Mouse (Mus musculus): ENCODE results near the gene Gcnt3.
A peak's percentile ranks its signal among the peaks of the same experiment; 100 is the strongest.

Gene Gcnt3

DNA sequence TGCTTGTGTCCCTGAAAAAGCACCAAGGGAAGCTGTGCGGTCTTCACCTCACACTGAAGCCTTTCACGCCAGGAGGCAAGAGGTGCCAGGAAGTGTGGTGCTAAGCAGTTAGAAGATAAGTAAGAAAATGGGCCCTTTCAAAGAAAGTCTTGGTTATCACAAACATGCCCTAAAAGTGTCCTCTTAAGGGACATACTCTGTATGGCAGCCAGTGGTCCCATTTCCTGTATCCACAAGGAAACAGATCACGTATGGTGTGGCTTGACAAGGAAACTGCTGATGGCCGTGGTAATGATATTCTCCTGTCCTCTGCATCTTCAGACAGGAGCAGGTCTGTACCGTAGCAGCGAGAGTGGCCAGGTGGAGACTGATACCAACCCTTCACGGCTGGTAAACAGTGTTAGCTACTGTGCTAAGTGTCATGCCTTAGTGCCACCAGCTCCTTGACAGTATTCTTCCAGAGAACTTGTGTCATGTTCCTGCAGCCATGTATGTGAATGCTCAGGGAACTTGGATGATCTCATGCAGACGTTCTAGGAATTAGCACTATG lies 28.1 kb downstream of the Gcnt3 start:
- no peak for ATAC-seq (ENCODE audit: insufficient number of reproducible peaks, low FRiP score, low TSS enrichment)

DNA sequence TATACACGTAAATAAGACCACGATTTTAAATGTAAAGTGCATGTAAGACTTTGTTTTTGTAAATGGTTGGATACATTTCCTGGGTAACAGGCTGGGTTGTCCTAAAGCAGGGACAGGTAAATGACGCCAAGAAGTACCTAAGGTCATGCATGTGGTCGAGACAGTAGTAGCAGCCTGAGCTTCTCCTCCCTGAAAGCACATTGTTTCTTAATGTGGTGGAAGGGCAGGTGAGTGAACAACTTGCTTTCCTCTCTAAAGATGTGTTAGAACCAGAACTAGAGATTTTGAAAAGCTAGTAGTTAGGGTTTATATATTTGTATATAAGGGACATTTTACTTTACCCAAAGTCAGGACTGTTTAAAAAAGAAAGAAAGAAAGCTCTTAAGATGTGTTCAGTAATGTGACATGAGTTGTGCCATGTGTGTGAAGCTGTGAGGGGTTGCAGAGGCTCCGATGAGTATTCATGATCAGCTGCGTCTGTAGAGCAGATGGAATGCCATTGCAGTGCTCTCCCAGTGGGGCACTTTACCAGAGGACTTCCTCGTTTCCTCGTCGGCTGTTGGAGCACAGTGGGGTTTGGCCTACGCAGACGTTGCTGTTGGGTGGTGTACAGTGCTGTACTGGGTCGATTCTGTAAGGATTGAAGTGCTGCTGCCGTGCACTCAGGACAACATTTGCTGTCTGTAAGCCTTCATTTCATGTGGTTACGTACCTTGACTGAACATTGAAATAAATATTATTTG lies 30.2 kb downstream of the Gcnt3 start:
- no peak for ATAC-seq (ENCODE audit: insufficient number of reproducible peaks, low FRiP score, low TSS enrichment)

DNA sequence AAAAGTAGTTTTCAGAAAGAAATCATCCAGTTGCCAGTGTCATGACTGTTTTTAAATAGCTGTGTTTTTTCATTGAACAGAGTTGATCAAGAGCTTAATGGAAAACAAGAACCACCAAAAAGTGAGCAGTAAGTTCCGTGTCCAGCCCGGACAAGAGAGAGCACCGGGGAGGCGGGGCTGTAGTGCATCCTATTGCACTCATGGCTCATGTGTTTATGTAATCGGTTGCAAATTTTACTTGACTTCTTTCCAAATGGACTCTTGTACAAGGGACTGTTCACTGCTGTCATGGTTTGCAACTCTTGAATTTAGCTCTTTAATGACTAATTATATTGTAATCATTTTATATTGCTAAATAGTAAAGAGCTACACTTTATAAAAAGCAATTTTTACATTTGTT lies 30.9 kb downstream of the Gcnt3 start:
- no peak for ATAC-seq (ENCODE audit: insufficient number of reproducible peaks, low FRiP score, low TSS enrichment)

DNA sequence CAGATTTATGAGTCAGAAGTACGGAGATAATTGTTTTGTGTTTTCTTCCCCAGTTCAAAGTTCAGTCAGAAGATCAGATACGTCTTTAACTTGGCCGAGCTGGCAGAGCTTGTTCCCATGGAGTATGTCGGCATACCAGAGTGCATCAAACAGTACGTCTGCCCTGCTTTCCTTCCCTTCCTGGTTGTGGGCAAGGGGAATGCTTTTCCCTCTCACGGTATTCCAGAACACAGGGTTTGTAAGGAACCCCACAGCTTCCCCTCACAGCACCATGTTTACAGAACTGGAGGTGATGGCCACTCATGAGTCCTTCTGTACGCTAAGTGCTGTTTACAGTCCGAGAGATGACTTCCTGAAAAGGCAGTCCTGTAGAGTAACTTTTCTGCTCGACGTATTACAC lies 34.4 kb downstream of the Gcnt3 start:
- ATAC-seq (ENCODE audit: insufficient number of reproducible peaks, low FRiP score, low TSS enrichment), result no peak

DNA sequence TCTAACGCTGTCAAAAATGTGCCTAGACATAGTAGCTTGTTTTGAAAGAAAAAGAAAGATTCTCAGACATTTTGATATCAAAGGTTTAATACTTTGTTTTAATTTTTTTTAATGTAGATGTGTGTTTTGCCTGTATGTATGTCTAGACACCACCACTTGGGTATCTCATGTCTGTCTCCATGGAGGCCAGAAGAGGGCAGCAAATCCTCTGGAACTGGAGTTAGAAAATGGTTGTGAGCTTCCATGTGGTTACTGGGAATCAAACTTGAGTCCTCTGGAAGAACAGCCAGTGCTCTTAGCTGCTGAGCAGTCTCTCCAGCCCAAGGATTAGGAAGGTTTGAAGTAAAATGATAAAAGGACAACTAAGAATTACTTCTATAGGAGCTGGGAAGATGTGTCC lies 38.6 kb downstream of the Gcnt3 start:
- ATAC-seq (ENCODE audit: insufficient number of reproducible peaks, low FRiP score, low TSS enrichment), result no peak

DNA sequence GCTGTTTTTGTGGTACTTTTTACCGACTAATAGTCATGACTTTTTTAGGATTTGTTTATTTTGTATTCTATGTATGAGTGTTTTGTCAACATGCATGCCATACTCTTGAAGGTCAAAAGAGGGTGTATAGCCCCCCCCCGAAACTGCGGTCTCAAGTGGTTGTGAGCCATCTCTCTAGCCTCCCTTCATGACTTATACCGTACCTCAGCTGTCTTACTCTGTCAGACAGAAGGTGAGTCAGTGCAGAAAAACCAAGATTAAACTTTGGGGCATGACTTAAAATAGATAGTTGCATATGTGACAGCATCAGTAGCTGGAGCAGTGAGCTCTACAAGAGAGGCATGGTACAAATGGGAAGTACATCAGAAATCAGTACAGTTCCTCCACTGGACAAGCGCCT lies 43.3 kb downstream of the Gcnt3 start:
- no peak for ATAC-seq (ENCODE audit: insufficient number of reproducible peaks, low FRiP score, low TSS enrichment)

DNA sequence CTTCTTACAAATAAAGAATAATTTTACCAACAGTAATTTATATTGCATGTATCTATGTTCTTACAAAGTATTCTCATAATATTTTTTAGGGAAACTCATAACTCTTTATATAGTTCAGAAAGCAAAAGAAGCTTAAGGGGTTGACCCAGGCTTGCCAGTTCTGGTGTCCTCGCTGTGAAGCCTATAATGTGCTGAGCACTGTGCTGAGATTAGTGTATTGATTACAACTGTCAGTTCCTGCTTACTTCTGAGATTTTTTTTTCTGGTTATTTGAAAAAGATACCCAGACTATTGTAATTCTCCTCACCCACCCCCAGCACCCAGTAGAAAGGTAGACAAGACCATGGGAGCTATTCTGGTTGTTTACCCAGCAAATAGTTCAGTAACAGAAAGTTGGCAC lies 44.4 kb downstream of the Gcnt3 start:
- no peak for ATAC-seq (ENCODE audit: insufficient number of reproducible peaks, low FRiP score, low TSS enrichment)

DNA sequence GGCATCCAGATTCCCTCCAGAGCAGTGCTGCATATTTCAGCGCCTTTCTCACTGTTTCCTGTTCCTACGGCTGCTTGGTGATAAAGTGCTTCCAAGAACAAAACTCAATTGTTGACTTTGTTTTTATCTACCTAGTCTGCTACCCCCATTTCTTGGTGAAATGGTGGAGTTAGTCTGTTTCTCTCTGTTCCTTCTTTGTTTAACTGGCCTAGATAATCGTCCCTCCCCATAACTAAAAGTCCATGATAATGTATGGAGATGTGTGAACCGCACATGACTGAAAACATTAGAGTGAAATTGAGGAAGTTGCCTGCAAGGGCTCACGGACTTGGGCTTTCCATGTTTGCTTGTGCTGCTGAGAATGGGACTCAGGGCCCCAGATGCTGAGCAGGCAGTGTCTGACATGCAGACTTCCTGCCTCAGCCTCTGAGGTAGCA lies 45.0 kb downstream of the Gcnt3 start:
- ATAC-seq (ENCODE audit: insufficient number of reproducible peaks, low FRiP score, low TSS enrichment), result no peak

DNA sequence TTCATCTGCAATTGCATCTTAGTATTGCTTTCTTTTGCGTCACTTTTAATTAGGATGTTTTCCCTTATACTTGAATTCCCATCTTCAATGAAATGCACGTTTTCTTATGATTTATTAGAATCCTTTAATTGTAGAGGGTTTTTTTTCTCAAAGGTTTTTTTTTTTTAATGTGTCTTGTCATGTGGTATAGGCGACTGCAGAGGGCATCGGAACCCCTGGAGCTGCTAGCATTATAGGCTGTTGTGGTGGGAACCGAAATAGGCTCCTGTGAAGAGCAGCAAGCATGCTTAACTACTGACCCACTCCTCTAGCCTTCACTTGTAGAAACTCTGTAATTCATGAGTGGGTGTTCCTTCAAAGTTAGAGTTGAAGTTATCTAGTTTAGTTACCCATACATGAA lies 47.5 kb downstream of the Gcnt3 start:
- no peak for ATAC-seq (ENCODE audit: insufficient number of reproducible peaks, low FRiP score, low TSS enrichment)

DNA sequence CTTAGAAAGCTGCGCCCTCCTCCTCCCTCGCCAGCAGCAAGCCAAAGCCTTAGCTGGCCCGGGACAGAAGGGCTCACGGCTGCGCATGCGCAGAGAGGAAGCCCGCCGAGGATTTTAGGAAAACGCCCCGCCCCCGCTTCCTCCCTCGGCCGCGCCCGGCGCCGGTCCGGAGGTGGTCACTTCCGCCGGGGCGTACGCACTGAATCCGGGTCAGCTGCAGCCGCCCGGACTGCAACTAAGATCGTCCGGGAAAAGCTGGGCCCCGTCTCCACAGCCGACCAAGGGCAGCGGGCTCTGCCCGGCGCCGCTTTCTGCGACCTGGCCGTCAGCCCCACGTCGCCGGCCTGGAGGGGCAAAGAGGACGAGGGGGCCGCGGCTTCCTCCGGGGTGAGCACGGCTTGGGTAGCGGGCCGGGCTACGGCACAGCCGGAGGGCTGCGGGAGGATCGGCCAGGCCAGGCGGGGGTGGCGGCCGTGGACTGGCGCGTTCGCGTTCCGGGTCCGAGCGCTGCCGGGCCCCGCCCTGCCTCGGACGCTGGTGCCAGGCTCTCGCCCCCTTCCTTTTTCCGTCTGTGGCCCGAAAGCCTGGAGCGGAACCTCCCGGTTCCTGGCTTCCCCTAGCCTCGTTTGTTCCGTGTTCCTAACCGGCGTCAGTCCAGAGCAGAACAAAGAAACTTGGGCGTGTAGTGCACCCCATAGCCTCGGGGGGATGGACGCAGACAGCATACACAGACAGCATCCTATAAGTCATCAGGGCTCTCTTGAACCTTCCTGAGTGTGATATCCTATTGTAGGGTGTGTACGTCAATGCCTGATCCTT lies 48.4 kb downstream of the Gcnt3 start, which contains the start of gene Bnip2:
TSS of gene Bnip2 (plus strand) at position 164 of the 819 bp plus-strand sequence.
- peak; percentile 95 for ATAC-seq (ENCODE audit: insufficient number of reproducible peaks, low FRiP score, low TSS enrichment)

DNA sequence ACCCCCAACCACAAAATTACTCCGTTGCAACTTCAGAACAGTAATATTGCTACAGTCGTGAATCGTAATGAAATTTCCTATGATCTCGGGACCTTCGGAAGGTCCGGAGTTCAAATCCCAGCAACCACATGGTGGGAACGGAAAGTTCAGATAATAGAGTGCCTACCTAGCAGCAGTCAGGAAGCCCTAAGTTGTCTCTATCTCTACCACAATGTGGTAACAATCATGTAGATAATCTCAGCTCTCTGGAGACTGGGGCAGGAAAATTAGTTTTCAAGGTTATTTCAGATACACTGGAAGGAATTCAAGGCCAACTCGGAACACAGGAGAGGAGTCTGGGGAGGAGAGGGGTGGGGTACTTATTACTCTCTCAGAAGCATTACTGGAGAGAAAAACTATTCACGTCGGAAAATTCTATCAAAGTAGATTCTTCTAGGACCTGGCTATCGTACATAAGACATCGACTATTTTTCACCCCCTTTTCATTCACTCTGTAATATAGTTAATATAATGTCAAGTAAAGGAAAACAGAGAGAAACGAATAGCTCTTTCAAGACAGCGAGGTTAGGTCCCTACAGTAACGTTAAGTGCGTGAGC lies 49.1 kb downstream of the Gcnt3 start:
- ATAC-seq (ENCODE audit: insufficient number of reproducible peaks, low FRiP score, low TSS enrichment), result 0 out of 2 replicates have a peak, but pooled peaks have one; percentile 7

DNA sequence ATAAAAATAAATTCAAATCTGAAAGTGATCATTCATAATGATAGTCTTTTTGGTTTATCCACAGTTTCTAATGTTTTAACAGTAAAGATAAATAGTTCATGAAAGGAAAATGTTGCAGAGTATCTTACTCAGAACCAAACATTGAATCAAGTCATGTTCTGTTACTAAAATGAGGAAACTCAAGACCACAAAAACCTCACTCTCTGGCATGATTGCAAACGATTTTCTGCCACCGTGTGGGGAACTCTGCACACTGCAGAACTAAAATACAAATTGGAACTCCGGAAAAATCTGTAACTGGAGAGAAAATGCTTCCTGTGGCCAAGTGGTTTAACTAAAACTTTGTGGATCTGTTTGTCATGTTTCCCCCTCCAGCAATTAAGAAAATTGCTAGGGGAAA lies 50.3 kb downstream of the Gcnt3 start:
- ATAC-seq (ENCODE audit: insufficient number of reproducible peaks, low FRiP score, low TSS enrichment), result no peak

DNA sequence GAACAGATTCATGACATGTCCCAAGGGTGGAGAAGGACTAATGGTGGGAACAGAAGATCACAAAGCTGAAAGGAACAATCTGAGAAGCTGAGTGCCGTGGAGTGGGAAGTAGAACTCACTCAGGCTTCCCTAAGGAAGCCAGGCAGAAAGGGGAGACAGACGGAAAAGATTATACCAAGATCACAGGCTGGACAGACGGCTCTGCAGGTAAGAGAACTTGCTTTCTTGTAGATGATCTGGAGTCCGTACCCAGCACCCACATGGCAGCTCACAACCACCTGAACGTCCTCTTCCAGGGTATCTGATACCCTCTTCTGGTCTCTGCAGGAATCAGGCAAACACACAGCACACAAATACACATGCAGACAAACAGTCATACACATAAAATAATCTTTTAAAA lies 51.3 kb downstream of the Gcnt3 start:
- ATAC-seq (ENCODE audit: insufficient number of reproducible peaks, low FRiP score, low TSS enrichment), result no peak

DNA sequence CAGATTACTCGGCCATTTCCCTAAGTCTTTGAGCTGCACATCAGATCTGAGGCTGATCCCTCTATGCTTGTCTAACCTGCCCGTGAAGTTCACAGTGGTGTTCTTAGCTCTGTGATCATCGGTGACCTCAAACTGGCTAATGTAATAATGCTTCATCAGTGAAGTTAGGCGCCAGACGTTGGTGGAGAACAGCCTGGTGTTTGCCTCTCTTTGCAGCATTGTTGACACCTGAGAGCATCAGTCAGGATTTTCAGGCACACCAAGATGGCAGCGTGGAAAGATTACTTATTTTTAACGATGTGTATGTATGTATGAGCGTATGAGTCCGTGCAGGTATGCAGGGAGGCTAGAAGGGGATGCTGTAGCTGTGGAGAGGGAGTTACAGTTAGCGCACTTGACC lies 51.8 kb downstream of the Gcnt3 start:
- no peak for ATAC-seq (ENCODE audit: insufficient number of reproducible peaks, low FRiP score, low TSS enrichment)

DNA sequence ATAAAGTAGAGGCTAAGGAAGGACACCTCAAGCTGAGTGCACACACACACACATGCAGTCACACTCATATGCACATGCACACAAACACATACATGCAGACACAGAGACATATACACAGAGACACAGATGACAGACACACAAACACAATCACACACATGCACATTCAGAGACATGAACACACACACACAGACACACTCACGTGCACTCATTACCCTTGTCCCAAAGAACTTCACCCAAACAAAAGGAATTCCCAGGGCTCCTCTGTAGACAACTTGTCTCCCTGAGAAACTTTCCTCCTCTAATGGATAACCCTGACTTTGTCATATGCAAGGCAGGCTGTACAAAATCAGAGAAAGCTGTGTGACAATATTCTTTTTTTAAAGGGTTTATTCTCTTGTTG lies 52.4 kb downstream of the Gcnt3 start:
- no peak for ATAC-seq (ENCODE audit: insufficient number of reproducible peaks, low FRiP score, low TSS enrichment)

Data from cerebellum, adult (tissue).